Mouse (Mus musculus) small intestine, adult 10 weeks (tissue): Measurements from ENCODE around the gene Zfp735. TPM values are rescaled to one million over a fixed set of nuclear protein-coding genes. Genes with fewer than 3 reads are reported as not detected.

Source experiments
- polyA plus RNA-seq: library from polyadenylated mRNA; stranded (reverse); fragments of 350-450 nt; fragmentation: Illumina TruSeq; extraction: RNeasy Lipid Tissue Mini Kit (QIAGEN cat#74804); gene quantifications from one replicate; pipeline ENCODE4 v1.2.3, GENCODE M21; 2014; ENCODE audit warnings: low replicate concordance

The Zfp735 gene
- not detected for polyA plus RNA-seq

DNA sequence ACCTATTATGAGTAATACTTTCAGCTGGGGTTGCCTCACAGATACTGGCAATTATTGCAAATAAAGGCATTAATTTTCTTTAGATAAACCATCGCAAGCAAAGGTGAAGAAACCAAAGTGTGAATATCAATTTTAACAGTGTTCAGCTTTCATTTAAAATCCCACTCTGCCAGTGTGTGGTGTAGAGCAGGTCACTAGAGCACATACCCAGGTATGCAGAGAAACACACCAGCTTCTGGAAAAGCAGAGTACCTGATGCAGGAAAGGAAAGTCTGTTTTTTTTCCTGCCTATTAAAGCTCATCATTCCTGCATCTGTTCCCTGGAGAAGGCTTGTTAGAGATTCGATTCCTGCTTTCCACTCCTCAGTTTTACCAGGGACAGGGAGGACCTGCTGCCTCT is at the start of gene Zfp735:
TSS of gene Zfp735 (plus strand) at position 301 of the 400 bp plus-strand sequence.

Other genes with a start within 250 kb of the Zfp735 start
- not detected for gene Olfr380, start 231.3 kb upstream of the Zfp735 start, polyA plus RNA-seq
- not detected for gene Olfr381, start 197.2 kb upstream of the Zfp735 start, polyA plus RNA-seq
- gene Olfr382, start 171.6 kb upstream of the Zfp735 start, polyA plus RNA-seq, result not detected
- not detected for gene Olfr385, start 95.8 kb upstream of the Zfp735 start, polyA plus RNA-seq
- gene Olfr384, start 90.2 kb upstream of the Zfp735 start, polyA plus RNA-seq, result not detected
- not detected for gene Olfr389, start 91.9 kb downstream of the Zfp735 start, polyA plus RNA-seq
- not detected for gene Olfr390, start 94.2 kb downstream of the Zfp735 start, polyA plus RNA-seq
- gene Olfr391-ps, start 114.3 kb downstream of the Zfp735 start, polyA plus RNA-seq, result not detected
- gene Olfr392, start 128.3 kb downstream of the Zfp735 start, polyA plus RNA-seq, result not detected
- not detected for gene Olfr393, start 162.7 kb downstream of the Zfp735 start, polyA plus RNA-seq
- gene Olfr394, start 202.0 kb downstream of the Zfp735 start, polyA plus RNA-seq, result not detected
- gene Olfr395, start 220.5 kb downstream of the Zfp735 start, polyA plus RNA-seq, result not detected
- not detected for gene Olfr23, start 247.9 kb downstream of the Zfp735 start, polyA plus RNA-seq